Mouse (Mus musculus) heart, embryonic 16.5 days (tissue): ENCODE results near the gene Rcn3. TPM values are rescaled to one million over a fixed set of nuclear protein-coding genes. Genes with fewer than 3 reads are reported as not detected.

Experiments
- ATAC-seq: fragments of 200-750 bp; cut with Nextera tagmentation; replicated peaks from 2 replicates; pipeline ENCODE4 v1.8.0; 2017; ENCODE audit warnings: moderate number of reproducible peaks; ENCODE audit not compliant: insufficient read depth, low FRiP score; ENCODE audit errors: extremely low read depth
- H3K27ac ChIP-seq: fragments of 300-500 bp; sonication (generic); 2 replicates; pipeline ENCODE4 v1.5.1; 2014; ENCODE audit warnings: mild to moderate bottlenecking, low read length, control low read depth, moderate library complexity
- H3K27me3 ChIP-seq: fragments of 300-500 bp; sonication (generic); 2 replicates; pipeline ENCODE4 v1.6.1; 2014; ENCODE audit warnings: low read length, mixed read lengths; ENCODE audit not compliant: control insufficient read depth, insufficient read depth
- H3K36me3 ChIP-seq: fragments of 300-500 bp; sonication (generic); 2 replicates; pipeline ENCODE4 v1.6.1; 2014; ENCODE audit not compliant: control insufficient read depth, insufficient read depth
- H3K4me1 ChIP-seq: fragments of 300-500 bp; sonication (generic); 2 replicates; pipeline ENCODE4 v1.6.1; 2014; ENCODE audit warnings: low read length, mixed read lengths; ENCODE audit not compliant: control insufficient read depth, insufficient read depth
- H3K4me2 ChIP-seq: fragments of 300-500 bp; sonication (generic); 2 replicates; pipeline ENCODE4 v1.6.1; 2014; ENCODE audit warnings: low read depth, mild to moderate bottlenecking, control low read depth, low read length
- H3K4me3 ChIP-seq: fragments of 300-500 bp; sonication (generic); 2 replicates; pipeline ENCODE4 v1.5.1; 2014; ENCODE audit warnings: mild to moderate bottlenecking, control low read depth, low read length
- H3K9ac ChIP-seq: fragments of 300-500 bp; sonication (generic); 2 replicates; pipeline ENCODE4 v1.6.1; 2014; ENCODE audit warnings: low read length, control low read depth
- H3K9me3 ChIP-seq: fragments of 300-500 bp; sonication (generic); replicated peaks from 2 replicates; pipeline ENCODE4 v1.6.1; 2016; ENCODE audit warnings: low read length; ENCODE audit not compliant: control insufficient read depth
- WGBS: fragments of 180-500 bp; shearing (Covaris S2); extraction: QIAGEN DNeasy Blood & Tissue Kit; methylation state at CpG from one replicate; pipeline ENCODE4 v1.1.7; 2014; 5-methylcytosine and 5-hydroxymethylcytosine counted together
- polyA plus RNA-seq: library from polyadenylated mRNA; unstranded; fragments of >200 nt; fragmentation: Nextera tagmentation; extraction: Ambion mirVana; gene quantifications from 2 replicates; pipeline ENCODE4 v1.2.1, GENCODE M21; 2015

Rcn3 gene
- polyA plus RNA-seq, 1 experiment from 2014 or later = 207 TPM

- Histone ChIP-seq H3K4me2 (no peak overlapping the region), H3K9ac (no peak overlapping the region), H3K9me3 (no peaks in the 10 kb centered on the region), H3K27me3 (no peaks in the 10 kb centered on the region), H3K27ac (peak overlapping the region; percentile 12), H3K4me1 (0 out of 2 replicates have a peak, but pooled peaks cover 2% of the 10 kb centered on the region), H3K36me3 (peaks cover 15% of the 10 kb centered on the region), H3K4me3 (no peak overlapping the region)
- ATAC-seq = no peak
- 66% methylated on average over 25 of the region's 25 CpGs for WGBS
Observed at GRCm38 (mm10) chr7:45082401-45083299, 9.4 kb downstream of the Rcn3 start.

- Histone ChIP-seq H3K4me3 (no peak overlapping the region), H3K9me3 (no peaks in the 10 kb centered on the region), H3K4me2 (no peak overlapping the region), H3K27me3 (no peaks in the 10 kb centered on the region), H3K4me1 (peaks cover 3% of the 10 kb centered on the region), H3K9ac (no peak overlapping the region), H3K36me3 (peaks cover 17% of the 10 kb centered on the region), H3K27ac (no peak overlapping the region)
- 57% methylated on average over 5 of the region's 5 CpGs for WGBS
- ATAC-seq = no peak
Observed at GRCm38 (mm10) chr7:45081016-45081415, 11.0 kb downstream of the Rcn3 start.

- Histone ChIP-seq H3K36me3 (peaks cover 23% of the 10 kb centered on the region), H3K9ac (no peak overlapping the region)
- WGBS = under 1% methylated on average over 10 of the region's 10 CpGs
Observed at GRCm38 (mm10) chr7:45079856-45080255, 12.2 kb downstream of the Rcn3 start.

GRCm38 (mm10) chr7:45078513-45078912, 13.5 kb downstream of the Rcn3 start:
- Histone ChIP-seq H3K9me3 (no peaks in the 10 kb centered on the region), H3K4me2 (no peak overlapping the region), H3K27me3 (no peaks in the 10 kb centered on the region), H3K36me3 (peaks cover 22% of the 10 kb centered on the region), H3K4me1 (peaks cover 17% of the 10 kb centered on the region), H3K4me3 (no peak overlapping the region), H3K9ac (no peak overlapping the region), H3K27ac (no peak overlapping the region)
- ATAC-seq = no peak
- 25% methylated on average over 9 of the region's 9 CpGs for WGBS

More at GRCm38 (mm10) chr7:45079856-45080255, 12.2 kb downstream of the Rcn3 start:
- no peak overlapping the region for H3K27ac ChIP-seq
- peaks cover 15% of the 10 kb centered on the region for H3K4me1 ChIP-seq
- 0 out of 2 replicates have a peak, but pooled peaks have one; percentile 15 for ATAC-seq
- no peaks in the 10 kb centered on the region for H3K9me3 ChIP-seq
- no peaks in the 10 kb centered on the region for H3K27me3 ChIP-seq
- 0 out of 2 replicates have a peak overlapping the region, but pooled peaks have one; percentile 1 for H3K4me2 ChIP-seq
- H3K4me3 ChIP-seq = no peak overlapping the region

- ATAC-seq = no peak
- H3K27ac ChIP-seq = no peak overlapping the region
- no peaks in the 10 kb centered on the region for H3K27me3 ChIP-seq
- no peak overlapping the region for H3K9ac ChIP-seq
- H3K9me3 ChIP-seq = no peaks in the 10 kb centered on the region
- peaks cover 17% of the 10 kb centered on the region for H3K4me1 ChIP-seq
- peaks cover 22% of the 10 kb centered on the region for H3K36me3 ChIP-seq
- H3K4me2 ChIP-seq = no peak overlapping the region
- WGBS = 88% methylated on average over 2 of the region's 2 CpGs
- H3K4me3 ChIP-seq = no peak overlapping the region
Observed at GRCm38 (mm10) chr7:45077829-45078228, 14.2 kb downstream of the Rcn3 start.

- Histone ChIP-seq H3K27me3 (no peaks in the 10 kb centered on the region), H3K27ac (no peak overlapping the region), H3K4me1 (peaks cover 17% of the 10 kb centered on the region), H3K36me3 (peaks cover 22% of the 10 kb centered on the region), H3K9me3 (no peaks in the 10 kb centered on the region), H3K9ac (no peak overlapping the region), H3K4me2 (no peak overlapping the region), H3K4me3 (no peak overlapping the region)
- ATAC-seq = no peak
- WGBS = 86% methylated on average over 14 of the region's 14 CpGs
Observed at GRCm38 (mm10) chr7:45077322-45077721, 14.7 kb downstream of the Rcn3 start.

GRCm38 (mm10) chr7:45076501-45076900, 15.5 kb downstream of the Rcn3 start:
- WGBS = 91% methylated on average over 30 of the region's 30 CpGs
- H3K4me3 ChIP-seq = no peak overlapping the region
- H3K27ac ChIP-seq = no peak overlapping the region
- peaks cover 17% of the 10 kb centered on the region for H3K4me1 ChIP-seq
- ATAC-seq = no peak
- no peaks in the 10 kb centered on the region for H3K9me3 ChIP-seq
- no peak overlapping the region for H3K4me2 ChIP-seq
- peaks cover 22% of the 10 kb centered on the region for H3K36me3 ChIP-seq
- no peaks in the 10 kb centered on the region for H3K27me3 ChIP-seq
- H3K9ac ChIP-seq = no peak overlapping the region

- H3K9me3 ChIP-seq = no peaks in the 10 kb centered on the region
- H3K4me1 ChIP-seq = peaks cover 17% of the 10 kb centered on the region
- H3K36me3 ChIP-seq = peaks cover 22% of the 10 kb centered on the region
- H3K4me2 ChIP-seq = peak overlapping the region; percentile 15; the same call in 1 of the 2 replicates
- no peaks in the 10 kb centered on the region for H3K27me3 ChIP-seq
- no peak overlapping the region for H3K4me3 ChIP-seq
- H3K9ac ChIP-seq = peak overlapping the region; percentile 40
- peak overlapping the region; percentile 87 for H3K27ac ChIP-seq
- peak; percentile 80 for ATAC-seq
- 27% methylated on average over 4 of the region's 4 CpGs for WGBS
Observed at GRCm38 (mm10) chr7:45075405-45075804, 16.6 kb downstream of the Rcn3 start.

GRCm38 (mm10) chr7:45073949-45074348, 18.1 kb downstream of the Rcn3 start:
- Histone ChIP-seq H3K36me3 (peaks cover 22% of the 10 kb centered on the region), H3K4me3 (no peak overlapping the region), H3K9me3 (no peaks in the 10 kb centered on the region), H3K4me2 (no peak overlapping the region), H3K4me1 (peaks cover 17% of the 10 kb centered on the region), H3K9ac (no peak overlapping the region), H3K27ac (no peak overlapping the region), H3K27me3 (no peaks in the 10 kb centered on the region)
- 87% methylated on average over 12 of the region's 12 CpGs for WGBS
- ATAC-seq = no peak
